Mouse (Mus musculus) liver, postnatal 0 days (tissue): ENCODE data around the gene Iars2. TPM values are rescaled to one million over a fixed set of nuclear protein-coding genes. Genes with fewer than 3 reads are reported as not detected.

Experiments
- ATAC-seq: fragments of 200-750 bp; cut with Nextera tagmentation; 2 replicates; pipeline ENCODE4 v1.8.0; 2017; ENCODE audit warnings: mild to moderate bottlenecking, moderate library complexity
- DNase-seq: peaks from one replicate; pipeline ENCODE4 v3.0.0-alpha.2; 2016
- H3K27ac ChIP-seq: fragments of 300-500 bp; sonication (generic); 2 replicates; pipeline ENCODE4 v1.5.1; 2014; ENCODE audit warnings: antibody characterized with exemption, moderate library complexity, mild to moderate bottlenecking, low read depth
- H3K27me3 ChIP-seq: fragments of 300-500 bp; sonication (generic); 2 replicates; pipeline ENCODE4 v1.6.1; 2014; ENCODE audit warnings: low read length, control low read depth, mixed read lengths; ENCODE audit not compliant: insufficient read depth
- H3K36me3 ChIP-seq: fragments of 300-500 bp; sonication (generic); replicated peaks from 2 replicates; pipeline ENCODE4 v1.6.1; 2014; ENCODE audit warnings: mild to moderate bottlenecking, control low read depth, low read length, moderate library complexity, mixed read lengths; ENCODE audit not compliant: insufficient read depth
- H3K4me1 ChIP-seq: fragments of 300-500 bp; sonication (generic); 2 replicates; pipeline ENCODE4 v1.6.1; 2014; ENCODE audit warnings: antibody characterized with exemption, mild to moderate bottlenecking, control low read depth; ENCODE audit not compliant: insufficient read depth
- H3K4me2 ChIP-seq: fragments of 300-500 bp; sonication (generic); 2 replicates; pipeline ENCODE4 v1.6.1; 2014; ENCODE audit warnings: low read depth, mild to moderate bottlenecking, low read length, moderate library complexity, mixed read lengths
- H3K4me3 ChIP-seq: fragments of 300-500 bp; sonication (generic); 2 replicates; pipeline ENCODE4 v1.5.1; 2014; ENCODE audit warnings: low read depth, low read length
- H3K9ac ChIP-seq: fragments of 300-500 bp; sonication (generic); replicated peaks from 2 replicates; pipeline ENCODE4 v1.6.1; 2014; ENCODE audit warnings: mild to moderate bottlenecking, moderate library complexity
- H3K9me3 ChIP-seq: fragments of 300-500 bp; sonication (generic); 2 replicates; pipeline ENCODE4 v1.6.1; 2016; ENCODE audit warnings: mild to moderate bottlenecking, control low read depth, low read length, mixed read lengths
- CTCF ChIP-seq: sonication (generic); IDR thresholded peaks from 2 replicates; pipeline ENCODE4 v1.5.1; 2016; ENCODE audit warnings: antibody characterized with exemption, low read depth
- EP300 ChIP-seq: IDR thresholded peaks from 2 replicates; pipeline ENCODE4 v1.6.1; 2016; ENCODE audit warnings: antibody characterized with exemption, low read depth, mild to moderate bottlenecking
- WGBS: fragments of 180-500 bp; shearing (Covaris S2); extraction: QIAGEN DNeasy Blood & Tissue Kit; methylation state at CpG from one replicate; pipeline ENCODE4 v1.1.7; 2014; ENCODE audit not compliant: insufficient replicate concordance; 5-methylcytosine and 5-hydroxymethylcytosine counted together
- polyA plus RNA-seq: library from polyadenylated mRNA; unstranded; fragments of >200 nt; fragmentation: Nextera tagmentation; extraction: Ambion mirVana; gene quantifications from 2 replicates; pipeline ENCODE4 v1.2.1, GENCODE M21; 2015

Iars2 gene
- polyA plus RNA-seq, 1 experiment from 2014 or later, result 15.3 TPM

- no peaks in the 10 kb centered on the region for H3K9me3 ChIP-seq
- H3K27me3 ChIP-seq, result no peaks in the 10 kb centered on the region
- H3K36me3 ChIP-seq, result peaks cover 9% of the 10 kb centered on the region; the same call in 1 of the 2 replicates
- peak overlapping the region; percentile 81 for H3K4me2 ChIP-seq
- peak overlapping the region; percentile 91 for H3K9ac ChIP-seq
- DNase-seq, result peak; percentile 65
- peaks cover 17% of the 10 kb centered on the region for H3K4me1 ChIP-seq
- ATAC-seq, result peak; percentile 66
- H3K27ac ChIP-seq, result peak overlapping the region; percentile 98
- no peak for TF ChIP-seq EP300
- no peak for TF ChIP-seq CTCF
- WGBS, result under 1% methylated on average over 22 of the region's 22 CpGs
- H3K4me3 ChIP-seq, result peak overlapping the region; percentile 89
These were observed 34.5 kb upstream of the Iars2 start for GRCm38 (mm10) chr1:185363526-185364182.

- peaks cover 7% of the 10 kb centered on the region; the same call in 1 of the 2 replicates for H3K36me3 ChIP-seq
- peak; percentile 100 for DNase-seq
- under 1% methylated on average over 70 of the region's 92 CpGs for whole genome bisulfite sequencing
- H3K9me3 ChIP-seq, result no peaks in the 10 kb centered on the region
- no peak; the same call in 1 of the 2 replicates for TF ChIP-seq EP300
- TF ChIP-seq CTCF, result no peak; the same call in 1 of the 2 replicates
- no peaks in the 10 kb centered on the region for H3K27me3 ChIP-seq
- peak; percentile 97 for ATAC-seq
- H3K4me1 ChIP-seq, result peaks cover 17% of the 10 kb centered on the region
- peak within 1 kb of the TSS; percentile 98 for H3K27ac ChIP-seq
- peak within 1 kb of the TSS; percentile 91 for H3K9ac ChIP-seq
- H3K4me2 ChIP-seq, result peak within 1 kb of the TSS; percentile 81
- peak within 1 kb of the TSS; percentile 89 for H3K4me3 ChIP-seq
These were observed 33.7 kb upstream of the Iars2 start, which contains the start of gene Eprs for GRCm38 (mm10) chr1:185362677-185363520. Gene Eprs, plus strand, starts transcription at chr1:185363044.

GRCm38 (mm10) chr1:185358211-185358610 is 29.0 kb upstream of the Iars2 start:
- no peak overlapping the region for H3K9ac ChIP-seq
- peaks cover 14% of the 10 kb centered on the region for H3K36me3 ChIP-seq
- TF ChIP-seq EP300 (no peak), CTCF (no peak)
- H3K4me1 ChIP-seq, result peaks cover 6% of the 10 kb centered on the region
- 78% methylated on average over 4 of the region's 4 CpGs for WGBS
- H3K9me3 ChIP-seq, result no peaks in the 10 kb centered on the region
- no peak overlapping the region for H3K27ac ChIP-seq
- no peak for DNase-seq
- ATAC-seq, result no peak
- no peaks in the 10 kb centered on the region for H3K27me3 ChIP-seq
- no peak overlapping the region for H3K4me3 ChIP-seq
- H3K4me2 ChIP-seq, result no peak overlapping the region

DNA sequence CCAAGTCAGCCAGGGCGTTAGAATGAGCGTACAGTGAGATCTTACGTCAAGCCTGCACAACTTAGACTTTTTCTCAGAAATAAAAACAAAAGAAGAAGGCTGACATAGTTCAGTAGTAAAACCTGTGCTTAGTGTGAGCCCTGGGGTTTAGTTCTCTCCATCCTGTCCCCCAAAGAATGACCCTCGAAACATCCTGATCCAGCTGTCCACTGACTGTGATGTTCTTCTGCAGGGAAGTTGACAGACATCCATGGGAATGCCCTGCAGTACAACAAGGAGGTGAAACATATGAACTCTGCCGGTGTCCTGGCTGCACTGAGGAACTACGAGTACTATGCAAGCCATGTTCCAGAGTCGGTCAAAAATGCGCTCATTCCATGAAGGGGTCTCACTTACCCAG is 27.1 kb upstream of the Iars2 start:
- no peak overlapping the region for H3K4me3 ChIP-seq
- WGBS, result 88% methylated on average over 8 of the region's 8 CpGs
- H3K4me2 ChIP-seq, result no peak overlapping the region
- no peak overlapping the region for H3K27ac ChIP-seq
- no peaks in the 10 kb centered on the region for H3K4me1 ChIP-seq
- DNase-seq (no peak), ATAC-seq (no peak)
- no peak overlapping the region for H3K9ac ChIP-seq
- TF ChIP-seq CTCF (no peak), EP300 (no peak)
- no peaks in the 10 kb centered on the region for H3K9me3 ChIP-seq
- peaks cover 17% of the 10 kb centered on the region for H3K36me3 ChIP-seq
- no peaks in the 10 kb centered on the region for H3K27me3 ChIP-seq

GRCm38 (mm10) chr1:185354731-185355130 is 25.5 kb upstream of the Iars2 start:
- Histone ChIP-seq H3K4me1 (no peaks in the 10 kb centered on the region), H3K27me3 (no peaks in the 10 kb centered on the region), H3K27ac (no peak overlapping the region), H3K4me2 (no peak overlapping the region), H3K4me3 (no peak overlapping the region), H3K9me3 (no peaks in the 10 kb centered on the region), H3K9ac (no peak overlapping the region), H3K36me3 (peaks cover 19% of the 10 kb centered on the region)
- TF ChIP-seq CTCF, result no peak
- DNase-seq, result no peak
- no peak for ATAC-seq
- WGBS, result 76% methylated on average over 4 of the region's 4 CpGs

DNA sequence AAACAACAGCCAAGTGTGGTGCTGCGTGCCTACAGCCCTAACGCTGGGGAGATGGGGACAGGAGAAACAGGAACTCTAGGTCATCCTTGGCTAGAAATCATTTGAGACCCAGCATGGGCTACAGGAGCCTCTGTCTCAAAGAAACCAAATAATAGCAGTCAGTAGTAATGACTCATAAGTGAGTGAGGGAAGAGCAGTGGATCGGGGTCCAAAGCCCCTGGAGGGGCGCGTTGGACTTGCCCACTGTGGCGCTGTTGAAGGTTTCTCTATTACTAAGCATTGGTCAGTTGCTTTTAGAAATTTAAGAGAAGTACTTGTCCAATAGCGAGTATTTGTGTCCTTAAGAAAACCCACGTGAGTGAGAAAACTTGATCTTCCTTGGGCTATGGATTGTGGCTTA is 24.2 kb upstream of the Iars2 start:
- DNase-seq, result no peak
- no peak overlapping the region for H3K4me2 ChIP-seq
- H3K4me1 ChIP-seq, result no peaks in the 10 kb centered on the region
- H3K9me3 ChIP-seq, result no peaks in the 10 kb centered on the region
- ATAC-seq, result no peak
- H3K27ac ChIP-seq, result no peak overlapping the region
- peaks cover 19% of the 10 kb centered on the region for H3K36me3 ChIP-seq
- no peak for TF ChIP-seq CTCF
- WGBS, result 84% methylated on average over 8 of the region's 8 CpGs
- no peaks in the 10 kb centered on the region for H3K27me3 ChIP-seq
- H3K4me3 ChIP-seq, result no peak overlapping the region
- H3K9ac ChIP-seq, result no peak overlapping the region
